In the genomic region with DNA sequence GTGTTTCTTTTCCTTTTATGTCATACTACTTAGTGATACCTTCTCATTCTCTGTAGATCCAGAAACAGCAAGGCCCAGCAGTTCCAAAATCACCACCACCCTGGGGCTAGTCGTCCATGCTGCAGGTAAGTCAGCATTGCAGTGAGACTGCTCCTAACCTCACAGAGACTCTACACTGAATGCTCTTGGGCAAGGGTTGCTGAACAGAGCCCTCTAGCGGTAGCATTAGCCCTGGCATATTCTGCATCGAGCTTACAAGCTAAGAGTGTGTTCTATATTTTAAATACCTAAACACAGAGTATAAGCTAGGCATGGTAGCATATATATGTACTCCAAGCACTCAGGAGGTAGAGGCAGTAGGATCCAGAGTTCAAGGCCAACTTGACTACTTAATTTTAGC, we compare ENCODE assay signal across 8 mouse cellular contexts. TPM values are rescaled to one million over a fixed set of nuclear protein-coding genes. Genes with fewer than 3 reads are reported as not detected.
DNase-seq lines count a peak whose midpoint lies in the region; ATAC-seq and TF ChIP-seq lines count a peak whose summit lies in the region.
"Had no signal": no experiment of that assay in that cellular context is flagged by ENCODE, and none has a peak within 500 bp of the region (broad histone marks: within the 10 kb centered on the region; RNA-seq: fewer than 3 reads in every experiment).

No protein-coding gene starts in this region.

- 0 out of 2 replicates have a peak, but pooled peaks have one; percentile 36 for ATAC-seq in intestine, postnatal 0 days

- H3K36me3 ChIP-seq in spleen, adult 2 months (ENCODE audit: control insufficient read depth, insufficient read depth, low read length): peaks cover 23% of the 10 kb centered on the region
- peaks cover 57% of the 10 kb centered on the region for H3K36me3 ChIP-seq in intestine, postnatal 0 days (ENCODE audit: control insufficient read depth, insufficient read depth)
- peaks cover 34% of the 10 kb centered on the region for H3K36me3 ChIP-seq in liver, adult 2 months (ENCODE audit: control insufficient read depth, insufficient read depth, low read length)

- no peaks in the 10 kb centered on the region for H3K79me2 ChIP-seq in liver, adult 2 months (ENCODE audit: control insufficient read depth, insufficient read depth, low read length)

- peak in 1 of 2 experiments; percentile 27 for DNase-seq in spleen, adult 2 months (ENCODE audit: low read depth in 1 of 2, low spot score in 2 of 2)
- DNase-seq in spleen, adult 12 weeks (ENCODE audit: low spot score): no peak
- DNase-seq in adrenal gland, adult 2 months: peak; percentile 45
- peak; percentile 70 for DNase-seq in embryo, embryonic 11 days
- DNase-seq in liver, adult 2 months (ENCODE audit: extremely low read depth, low read depth, low spot score): peak; percentile 69
- peak; percentile 72 for DNase-seq in retina, postnatal 1 day

- no peak for TF ChIP-seq POLR2A in spleen, adult 2 months (IDR thresholded peaks at IDR 0.05; ENCODE audit: low read depth, low read length)
- TF ChIP-seq POLR2A in liver, adult 2 months (IDR thresholded peaks at IDR 0.05; ENCODE audit: extremely low read depth, insufficient read depth, low read length): no peak

- no peaks in the 10 kb centered on the region for H3K9me3 ChIP-seq in intestine, postnatal 0 days (ENCODE audit: control insufficient read depth)
- H3K9me3 ChIP-seq: stomach, embryonic 15.5 days had no signal

- TF ChIP-seq CTCF in spleen, adult 2 months (IDR thresholded peaks at IDR 0.05; ENCODE audit: extremely low read depth, insufficient read depth, insufficient read length, insufficient replicate concordance): peak; percentile 61; the same call in 1 of the 2 replicates
- peak; percentile 90 for TF ChIP-seq CTCF in intestine, postnatal 0 days (IDR thresholded peaks at IDR 0.05; ENCODE audit: low read depth)
- TF ChIP-seq CTCF in liver, adult 2 months (IDR thresholded peaks at IDR 0.05; ENCODE audit: low read depth, low read length): peak; percentile 76

- H3K27ac ChIP-seq in spleen, adult 2 months (ENCODE audit: insufficient read depth, low read length): no peak overlapping the region
- no peak overlapping the region for H3K27ac ChIP-seq in intestine, postnatal 0 days (ENCODE audit: low read depth, low read length)
- no peak overlapping the region for H3K27ac ChIP-seq in liver, adult 2 months (replicated peaks; ENCODE audit: insufficient read depth, low read depth, low read length)
- H3K27ac ChIP-seq: stomach, embryonic 15.5 days had no signal

- H3K9ac ChIP-seq in intestine, postnatal 0 days (ENCODE audit: low read depth, low read length): no peak overlapping the region
- H3K9ac ChIP-seq in liver, adult 2 months (ENCODE audit: low read depth, low read length): no peak overlapping the region
- H3K9ac ChIP-seq: stomach, embryonic 15.5 days had no signal

- H3K27me3 ChIP-seq in spleen, adult 2 months (ENCODE audit: control insufficient read depth, insufficient read depth, low read length): no peaks in the 10 kb centered on the region
- H3K27me3 ChIP-seq in intestine, postnatal 0 days (replicated peaks; ENCODE audit: control insufficient read depth, insufficient read depth, low read length): no peaks in the 10 kb centered on the region
- H3K27me3 ChIP-seq in liver, adult 2 months (ENCODE audit: control insufficient read depth, insufficient read depth, low read length): no peaks in the 10 kb centered on the region
- H3K27me3 ChIP-seq: stomach, embryonic 15.5 days had no signal

- no peaks in the 10 kb centered on the region for H3K4me1 ChIP-seq in spleen, adult 2 months (ENCODE audit: control insufficient read depth, insufficient read depth, insufficient read length)
- H3K4me1 ChIP-seq in intestine, postnatal 0 days (replicated peaks; ENCODE audit: control insufficient read depth, insufficient read depth, low read length): no peaks in the 10 kb centered on the region
- H3K4me1 ChIP-seq in liver, adult 2 months (ENCODE audit: control insufficient read depth, insufficient read depth, low read length): no peaks in the 10 kb centered on the region
- H3K4me1 ChIP-seq: stomach, embryonic 15.5 days had no signal

- H3K4me3 ChIP-seq in spleen, adult 2 months (ENCODE audit: extremely low read depth, insufficient read depth, insufficient read length): no peak overlapping the region
- H3K4me3 ChIP-seq in intestine, postnatal 0 days (ENCODE audit: low read depth, low read length): no peak overlapping the region
- no peak overlapping the region for H3K4me3 ChIP-seq in liver, adult 2 months (ENCODE audit: insufficient read depth, low read depth, low read length)
- H3K4me3 ChIP-seq: stomach, embryonic 15.5 days had no signal

- WGBS in spleen, adult 2 months: 7% methylated on average over 3 of the region's 3 CpGs
- WGBS in intestine, postnatal 0 days: 7% methylated on average over 3 of the region's 3 CpGs
- 4% methylated on average over 3 of the region's 3 CpGs for whole genome bisulfite sequencing in liver, adult 2 months

- H3K4me2 ChIP-seq in intestine, postnatal 0 days (replicated peaks; ENCODE audit: low read depth): no peak overlapping the region
- H3K4me2 ChIP-seq: stomach, embryonic 15.5 days had no signal

RNA-seq across cellular contexts. Expression of gene Plekhd1, which starts 19.2 kb away (rescaled TPM):
- 0.04 and 0.06 TPM in 2 replicates for polyA plus RNA-seq in spleen, adult 2 months (2012; rRNA removed)
- not detected for total RNA-seq in adrenal gland, adult 2 months (2021)
- polyA plus RNA-seq in adrenal gland, adult 2 months (2012; rRNA removed): 0.10 TPM in 1 of 2 replicates, not detected in the other
- polyA plus RNA-seq in intestine, postnatal 0 days (2015; fragmentation: Nextera tagmentation; extraction: Ambion mirVana): 1.5 and 1.9 TPM in 2 replicates
- total RNA-seq in liver, adult 2 months (2014; rRNA removed): 0.07 TPM in 1 of 2 replicates, not detected in the other
- not detected in 2 replicates for polyA plus RNA-seq in liver, adult 2 months (2012; rRNA removed)

RNA-seq across cellular contexts. Expression of gene Erh, which starts 29.0 kb away (rescaled TPM):
- polyA plus RNA-seq in spleen, adult 2 months (2012; rRNA removed): 14.4 and 19.4 TPM in 2 replicates
- total RNA-seq in adrenal gland, adult 2 months (2021): 10 to 100 TPM; 37.2 to 39.4 TPM
- 6.6 and 7.9 TPM in 2 replicates for polyA plus RNA-seq in adrenal gland, adult 2 months (2012; rRNA removed)
- 112 and 113 TPM in 2 replicates for polyA plus RNA-seq in intestine, postnatal 0 days (2015; fragmentation: Nextera tagmentation; extraction: Ambion mirVana)
- 17.6 and 20.4 TPM in 2 replicates for total RNA-seq in liver, adult 2 months (2014; rRNA removed)
- 18.1 and 21.2 TPM in 2 replicates for polyA plus RNA-seq in liver, adult 2 months (2012; rRNA removed)

RNA-seq across cellular contexts. Expression of gene Slc39a9, which starts 29.5 kb away (rescaled TPM):
- 24.5 and 25.7 TPM in 2 replicates for polyA plus RNA-seq in spleen, adult 2 months (2012; rRNA removed)
- 10 to 100 TPM; 43.0 to 53.0 TPM for total RNA-seq in adrenal gland, adult 2 months (2021)
- polyA plus RNA-seq in adrenal gland, adult 2 months (2012; rRNA removed): 44.8 and 75.6 TPM in 2 replicates
- 34.9 and 35.4 TPM in 2 replicates for polyA plus RNA-seq in intestine, postnatal 0 days (2015; fragmentation: Nextera tagmentation; extraction: Ambion mirVana)
- 20.7 and 20.8 TPM in 2 replicates for total RNA-seq in liver, adult 2 months (2014; rRNA removed)
- 46.4 and 51.4 TPM in 2 replicates for polyA plus RNA-seq in liver, adult 2 months (2012; rRNA removed)
